Mouse (Mus musculus) embryo, embryonic 9.5 days (tissue): ENCODE data around the gene Polr2m.

ENCODE experiments used
- DNase-seq: peaks from one replicate; pipeline ENCODE4 v3.0.0-alpha.2; 2017; ENCODE audit errors: extremely low spot score

Polr2m gene

GRCm38 (mm10) chr9:71467434-71467833 lies 18.3 kb downstream of the Polr2m start:
- no peak for DNase-seq

DNA sequence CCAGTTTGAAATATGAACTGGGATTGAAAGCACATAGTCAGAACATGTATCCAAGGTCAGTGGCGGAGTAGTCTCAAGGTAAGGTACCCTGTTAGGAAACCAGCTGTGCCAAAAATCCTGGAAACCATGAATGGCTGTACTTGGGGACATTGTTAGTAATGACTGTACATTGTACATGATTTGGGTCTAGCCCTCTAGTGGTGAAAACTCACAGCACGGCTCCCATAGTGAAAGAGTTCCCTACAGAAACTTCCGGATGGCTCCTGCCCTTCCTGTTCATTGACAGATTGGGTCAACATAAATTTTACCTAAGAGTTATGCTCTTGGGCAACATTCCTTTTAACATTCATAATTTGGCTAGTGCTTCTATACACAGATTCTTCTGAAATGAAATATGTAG lies 19.6 kb downstream of the Polr2m start:
- DNase-seq, result no peak

GRCm38 (mm10) chr9:71463072-71463667 lies 22.6 kb downstream of the Polr2m start:
- no peak for DNase-seq

GRCm38 (mm10) chr9:71456738-71457137 lies 29.0 kb downstream of the Polr2m start:
- DNase-seq, result no peak

DNA sequence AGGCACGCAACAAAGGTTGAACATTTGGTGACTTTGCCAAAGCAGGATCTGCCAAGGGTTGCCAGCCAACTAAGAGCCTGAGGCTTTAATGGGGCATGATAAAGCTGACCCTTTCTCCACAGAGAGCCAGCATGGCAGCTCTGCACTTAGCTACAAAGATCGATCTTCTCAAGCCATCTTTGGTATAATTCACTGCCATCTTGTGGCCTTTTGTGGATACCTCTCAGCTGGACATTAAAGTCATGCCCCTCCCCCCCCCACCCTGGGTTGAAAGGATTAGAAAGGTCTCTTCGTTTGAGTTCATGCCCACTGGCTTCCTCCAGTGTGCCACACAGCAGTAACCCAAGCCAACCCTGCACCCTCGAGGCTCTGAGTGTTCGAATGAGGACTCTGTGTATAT lies 31.8 kb downstream of the Polr2m start:
- DNase-seq, result no peak

DNA sequence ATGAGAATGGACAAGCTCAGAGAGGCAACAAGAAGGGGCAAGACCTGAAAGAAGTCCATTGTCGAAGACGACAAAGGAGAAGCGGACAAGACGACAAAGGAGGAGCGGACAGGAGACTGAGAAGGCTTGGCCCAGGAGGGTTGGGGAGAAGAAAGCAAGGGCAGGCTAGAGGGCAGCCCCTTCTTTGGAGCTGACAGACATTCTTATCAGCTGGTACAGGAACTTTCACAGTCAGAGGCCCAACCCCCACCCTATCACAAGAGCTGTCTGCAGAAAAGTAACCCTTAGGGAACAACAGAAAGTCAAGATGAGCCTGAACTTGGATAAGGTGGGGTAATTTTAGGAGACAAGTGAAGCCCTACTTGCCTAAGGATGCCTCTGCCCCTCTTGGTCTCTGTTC lies 32.4 kb downstream of the Polr2m start:
- DNase-seq, result no peak

DNA sequence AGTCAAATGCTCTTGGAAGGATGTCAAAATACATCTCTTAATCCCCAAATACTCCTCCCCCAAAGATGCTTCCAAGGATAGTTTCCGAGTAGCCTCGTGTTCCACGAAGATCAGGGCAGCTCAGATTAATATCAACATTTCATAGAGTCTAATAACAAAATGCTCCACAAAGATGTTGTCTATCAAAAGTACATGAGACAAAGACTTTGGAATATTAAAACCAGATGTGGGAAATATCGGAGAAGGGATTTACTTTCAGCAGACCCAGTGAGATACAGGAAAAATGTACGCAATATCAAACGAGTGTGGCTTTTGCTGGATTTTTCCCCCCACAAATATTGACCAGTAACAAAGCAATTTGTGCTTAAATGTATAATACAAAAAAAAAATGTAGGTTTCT lies 35.1 kb downstream of the Polr2m start:
- no peak for DNase-seq

DNA sequence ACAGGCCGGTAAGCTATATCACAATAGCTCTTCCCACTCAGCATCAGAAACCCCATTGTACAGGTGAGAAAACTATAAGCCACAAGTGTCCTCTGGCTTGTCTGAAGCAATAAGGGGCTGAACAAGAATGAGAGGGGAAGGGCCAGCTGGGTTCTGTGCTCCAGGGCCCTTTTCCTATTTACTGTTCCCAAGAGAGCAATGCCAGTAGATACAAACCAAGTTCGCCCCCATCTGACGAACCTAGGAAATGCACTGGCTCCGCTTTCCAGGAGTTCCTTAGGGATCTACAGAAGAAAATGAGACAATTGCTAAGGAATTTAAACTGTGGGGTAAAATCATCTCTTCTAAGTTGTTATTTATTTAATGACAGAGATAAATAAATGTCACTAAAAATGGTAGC lies 38.2 kb downstream of the Polr2m start:
- peak; percentile 67 for DNase-seq

DNA sequence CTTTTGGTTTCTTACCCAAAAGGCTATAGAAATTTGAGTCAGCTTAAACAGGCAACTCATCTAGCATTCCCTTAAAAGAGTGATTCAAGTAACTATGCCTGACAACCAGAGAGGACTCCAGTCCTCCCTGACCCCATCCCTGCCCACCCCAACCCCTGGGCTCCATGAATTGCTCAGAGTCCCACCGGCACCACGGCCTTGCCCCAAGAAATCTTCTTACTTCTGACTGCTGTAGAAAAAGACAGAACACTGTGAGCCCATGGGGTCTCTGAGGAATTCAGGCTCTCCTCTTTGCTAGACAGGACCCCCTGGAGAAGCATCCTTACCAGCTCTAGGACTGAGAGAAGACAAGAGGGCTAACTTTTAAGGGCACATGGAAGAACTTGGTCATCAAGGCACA lies 40.4 kb downstream of the Polr2m start:
- DNase-seq, result no peak

- DNase-seq, result no peak
These were observed 47.6 kb downstream of the Polr2m start for GRCm38 (mm10) chr9:71438146-71438545.
